Mouse (Mus musculus): ENCODE data around the gene Clcn6. TPM values are rescaled to one million over a fixed set of nuclear protein-coding genes. Genes with fewer than 3 reads are reported as not detected.

The Clcn6 gene
- polyA plus RNA-seq, 1 experiment: 59.4 TPM

- WGBS: 81% methylated on average over 15 of the region's 15 CpGs
- Histone ChIP-seq H3K4me3 (replicated peaks; ENCODE audit: insufficient read depth, low read depth, low read length) (no peak overlapping the region), H3K4me1 (ENCODE audit: control insufficient read depth, insufficient read depth, low read length) (no peaks in the 10 kb centered on the region), H3K27ac (ENCODE audit: insufficient read depth, low read length) (no peak overlapping the region), H3K27me3 (ENCODE audit: control insufficient read depth, insufficient read depth, low read length) (no peaks in the 10 kb centered on the region)
- DNase-seq: no peak
- no peak for TF ChIP-seq CTCF (IDR thresholded peaks at IDR 0.05; ENCODE audit: borderline replicate concordance, insufficient read depth, low read depth, low read length)
- no peak for TF ChIP-seq POLR2A (IDR thresholded peaks at IDR 0.05; ENCODE audit: borderline replicate concordance, insufficient read depth, low read length)
Measured at GRCm38 (mm10) chr4:147963623-147964022, 75.0 kb downstream of the Clcn6 start.

DNA sequence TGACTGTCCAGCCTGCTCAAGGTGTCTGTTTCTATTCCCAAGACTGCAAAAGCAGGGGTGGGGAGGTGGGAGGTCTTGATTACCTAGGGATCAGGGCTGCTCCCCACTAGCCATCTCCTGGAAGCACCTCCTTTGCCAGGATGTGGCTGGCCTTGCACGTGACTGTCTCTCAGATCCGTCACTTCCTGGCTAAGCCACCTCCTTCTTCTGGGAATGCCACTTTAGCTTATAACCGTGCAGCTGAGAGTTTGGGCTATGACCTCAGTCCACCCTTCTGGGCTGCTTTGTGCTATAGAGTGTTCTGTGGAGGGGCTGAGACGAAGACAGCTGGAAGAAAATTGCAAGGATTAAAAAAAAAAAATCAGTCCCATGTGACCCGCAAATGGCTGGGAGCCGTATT lies 75.8 kb downstream of the Clcn6 start:
- WGBS: 30% methylated on average over 6 of the region's 6 CpGs
- Histone ChIP-seq H3K27ac (ENCODE audit: insufficient read depth, low read length) (no peak overlapping the region), H3K4me1 (ENCODE audit: control insufficient read depth, insufficient read depth, low read length) (no peaks in the 10 kb centered on the region), H3K4me3 (replicated peaks; ENCODE audit: insufficient read depth, low read depth, low read length) (no peak overlapping the region), H3K27me3 (ENCODE audit: control insufficient read depth, insufficient read depth, low read length) (no peaks in the 10 kb centered on the region)
- TF ChIP-seq CTCF (IDR thresholded peaks at IDR 0.05; ENCODE audit: borderline replicate concordance, insufficient read depth, low read depth, low read length) (no peak), POLR2A (IDR thresholded peaks at IDR 0.05; ENCODE audit: borderline replicate concordance, insufficient read depth, low read length) (no peak)
- DNase-seq: no peak

- no peak overlapping the region for H3K27ac ChIP-seq (ENCODE audit: insufficient read depth, low read length)
- 43% methylated on average over 6 of the region's 6 CpGs for WGBS
- TF ChIP-seq POLR2A (IDR thresholded peaks at IDR 0.05; ENCODE audit: borderline replicate concordance, insufficient read depth, low read length): no peak
- TF ChIP-seq CTCF (IDR thresholded peaks at IDR 0.05; ENCODE audit: borderline replicate concordance, insufficient read depth, low read depth, low read length): peak; percentile 73
- no peaks in the 10 kb centered on the region for H3K27me3 ChIP-seq (ENCODE audit: control insufficient read depth, insufficient read depth, low read length)
- H3K4me3 ChIP-seq (replicated peaks; ENCODE audit: insufficient read depth, low read depth, low read length): no peak overlapping the region
- no peaks in the 10 kb centered on the region for H3K4me1 ChIP-seq (ENCODE audit: control insufficient read depth, insufficient read depth, low read length)
- DNase-seq: peak; percentile 30 to 42
Measured at GRCm38 (mm10) chr4:147959881-147960831, 78.5 kb downstream of the Clcn6 start.

GRCm38 (mm10) chr4:147957141-147957540 lies 81.5 kb downstream of the Clcn6 start:
- no peak overlapping the region for H3K27ac ChIP-seq (ENCODE audit: insufficient read depth, low read length)
- no peak for DNase-seq
- no peaks in the 10 kb centered on the region for H3K27me3 ChIP-seq (ENCODE audit: control insufficient read depth, insufficient read depth, low read length)
- TF ChIP-seq CTCF (IDR thresholded peaks at IDR 0.05; ENCODE audit: borderline replicate concordance, insufficient read depth, low read depth, low read length) (no peak), POLR2A (IDR thresholded peaks at IDR 0.05; ENCODE audit: borderline replicate concordance, insufficient read depth, low read length) (no peak)
- H3K4me3 ChIP-seq (replicated peaks; ENCODE audit: insufficient read depth, low read depth, low read length): no peak overlapping the region
- H3K4me1 ChIP-seq (ENCODE audit: control insufficient read depth, insufficient read depth, low read length): no peaks in the 10 kb centered on the region
- WGBS: 41% methylated on average over 11 of the region's 11 CpGs

Other genes with a start within 250 kb of the Clcn6 start
- gene Zfp984, start 229.0 kb downstream of the Clcn6 start, polyA plus RNA-seq (2012; rRNA removed): 3.2 and 3.5 TPM in 2 replicates
- 11.2 and 11.3 TPM in 2 replicates for gene Zfp933, start 190.5 kb downstream of the Clcn6 start, polyA plus RNA-seq (2012; rRNA removed)
- 58.6 and 59.9 TPM in 2 replicates for gene Miip, start 170.0 kb downstream of the Clcn6 start, polyA plus RNA-seq (2012; rRNA removed)
- 8.6 and 8.7 TPM in 2 replicates for gene Fv1, start 169.8 kb downstream of the Clcn6 start, polyA plus RNA-seq (2012; rRNA removed)
- 112 and 113 TPM in 2 replicates for gene Mfn2, start 134.1 kb downstream of the Clcn6 start, polyA plus RNA-seq (2012; rRNA removed)
- 33.0 and 36.0 TPM in 2 replicates for gene Plod1, start 102.1 kb downstream of the Clcn6 start, polyA plus RNA-seq (2012; rRNA removed)
- gene 2510039O18Rik, start 97.9 kb downstream of the Clcn6 start, polyA plus RNA-seq (2012; rRNA removed): 34.1 and 34.5 TPM in 2 replicates
- 0.15 TPM in 1 of 2 replicates, not detected in the other for gene Nppb, start 53.0 kb downstream of the Clcn6 start, polyA plus RNA-seq (2012; rRNA removed)
- 0.13 TPM in 1 of 2 replicates, not detected in the other for gene Nppa, start 38.1 kb downstream of the Clcn6 start, polyA plus RNA-seq (2012; rRNA removed)
- gene Mthfr, start 256 bp upstream of the Clcn6 start, polyA plus RNA-seq (2012; rRNA removed): 27.2 and 29.8 TPM in 2 replicates
- 9.8 and 10.2 TPM in 2 replicates for gene Agtrap, start 49.2 kb upstream of the Clcn6 start, polyA plus RNA-seq (2012; rRNA removed)
- gene Mad2l2, start 91.6 kb upstream of the Clcn6 start, polyA plus RNA-seq (2012; rRNA removed): 31.8 and 36.0 TPM in 2 replicates
- gene Draxin, start 91.9 kb upstream of the Clcn6 start, polyA plus RNA-seq (2012; rRNA removed): 0.30 and 0.33 TPM in 2 replicates
- 34.0 and 38.7 TPM in 2 replicates for gene Fbxo6, start 113.3 kb upstream of the Clcn6 start, polyA plus RNA-seq (2012; rRNA removed)
- gene Fbxo44, start 121.7 kb upstream of the Clcn6 start, polyA plus RNA-seq (2012; rRNA removed): 226 and 240 TPM in 2 replicates
- gene Fbxo2, start 121.8 kb upstream of the Clcn6 start, polyA plus RNA-seq (2012; rRNA removed): 138 and 172 TPM in 2 replicates
- gene Disp3, start 249.1 kb upstream of the Clcn6 start, polyA plus RNA-seq (2012; rRNA removed): 13.6 and 15.3 TPM in 2 replicates